Mouse (Mus musculus): ENCODE measurements around the gene Fgfr2.

DNA sequence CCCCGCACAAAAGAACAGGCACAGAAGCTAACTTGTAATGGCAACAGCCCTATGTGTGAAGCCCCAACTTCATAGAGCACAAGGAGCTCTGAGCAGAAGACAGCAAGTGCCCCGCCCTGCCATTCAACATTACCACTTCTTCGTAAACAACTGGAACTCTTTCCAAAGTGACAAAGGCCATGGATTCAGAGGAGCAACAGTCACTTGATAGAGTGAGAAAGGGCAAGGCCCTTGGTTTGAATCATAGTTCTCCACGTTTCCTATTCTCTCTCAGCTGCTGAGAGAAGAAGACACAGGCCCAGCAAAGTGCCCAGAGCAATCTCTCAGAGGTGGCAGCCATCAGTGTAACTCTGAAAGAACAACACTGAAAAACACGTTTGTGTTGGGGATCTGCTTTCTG, 359.2 kb downstream of the Fgfr2 start:
- no peak for TF ChIP-seq CTCF (IDR thresholded peaks at IDR 0.05; ENCODE audit: borderline replicate concordance, extremely low read depth, insufficient read depth, insufficient read length)
- TF ChIP-seq POLR2A (IDR thresholded peaks at IDR 0.05; ENCODE audit: borderline replicate concordance, extremely low read depth, insufficient read depth, insufficient read length, poor library complexity, severe bottlenecking) = no peak

Measured in brain, embryonic 14.5 days (tissue).